Mouse (Mus musculus): Measurements from ENCODE around the gene Slc2a9. TPM values are rescaled to one million over a fixed set of nuclear protein-coding genes. Genes with fewer than 3 reads are reported as not detected.
A peak's percentile ranks its signal among the peaks of the same experiment; 100 is the strongest.

Gene Slc2a9
- total and polyA plus RNA-seq, 2 experiments from 2014 or later = 0.93 to 1.3 TPM

DNA sequence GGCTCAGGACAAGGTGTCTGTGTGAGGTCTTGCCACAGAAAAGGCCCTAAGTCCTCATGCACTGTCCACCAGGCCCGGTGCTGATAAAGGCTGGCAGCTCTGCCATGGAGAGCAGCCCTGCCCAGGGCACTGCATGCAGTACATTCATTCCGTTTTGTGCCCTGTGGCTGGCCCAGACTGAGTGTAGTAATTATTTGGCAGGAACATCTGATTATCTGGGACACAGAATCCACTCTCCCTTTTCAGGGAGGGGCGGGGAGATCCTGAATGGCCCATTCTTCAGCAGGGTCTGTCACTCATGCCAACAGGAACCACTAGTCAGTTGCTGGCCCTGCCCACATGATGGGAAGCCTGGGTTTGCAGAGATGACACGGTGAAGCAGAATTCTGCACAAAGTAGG is 29.1 kb upstream of the Slc2a9 start:
- no peaks in the 10 kb centered on the region for H3K9me3 ChIP-seq (ENCODE audit: low read length)
- no peak overlapping the region for H3K9ac ChIP-seq (replicated peaks; ENCODE audit: low read length, poor library complexity, severe bottlenecking)
- no peak overlapping the region for H3K27ac ChIP-seq (ENCODE audit: low read depth, low read length)
- no peak overlapping the region for H3K4me3 ChIP-seq (ENCODE audit: low read depth, low read length)
- peak; percentile 74 for DNase-seq (ENCODE audit: low spot score)
- peaks cover 84% of the 10 kb centered on the region for H3K36me3 ChIP-seq (ENCODE audit: insufficient read depth, low read length)
- H3K27me3 ChIP-seq (ENCODE audit: insufficient read depth, low read length) = no peaks in the 10 kb centered on the region
- no peak for TF ChIP-seq CTCF (IDR thresholded peaks at IDR 0.05)
- WGBS = 68% methylated on average over 4 of the region's 4 CpGs
- ATAC-seq (ENCODE audit: low FRiP score) = peak; percentile 75
- no peaks in the 10 kb centered on the region for H3K4me1 ChIP-seq (ENCODE audit: insufficient read depth, low read length)
- no peak overlapping the region for H3K4me2 ChIP-seq (ENCODE audit: low read depth, low read length, poor library complexity, severe bottlenecking)

DNA sequence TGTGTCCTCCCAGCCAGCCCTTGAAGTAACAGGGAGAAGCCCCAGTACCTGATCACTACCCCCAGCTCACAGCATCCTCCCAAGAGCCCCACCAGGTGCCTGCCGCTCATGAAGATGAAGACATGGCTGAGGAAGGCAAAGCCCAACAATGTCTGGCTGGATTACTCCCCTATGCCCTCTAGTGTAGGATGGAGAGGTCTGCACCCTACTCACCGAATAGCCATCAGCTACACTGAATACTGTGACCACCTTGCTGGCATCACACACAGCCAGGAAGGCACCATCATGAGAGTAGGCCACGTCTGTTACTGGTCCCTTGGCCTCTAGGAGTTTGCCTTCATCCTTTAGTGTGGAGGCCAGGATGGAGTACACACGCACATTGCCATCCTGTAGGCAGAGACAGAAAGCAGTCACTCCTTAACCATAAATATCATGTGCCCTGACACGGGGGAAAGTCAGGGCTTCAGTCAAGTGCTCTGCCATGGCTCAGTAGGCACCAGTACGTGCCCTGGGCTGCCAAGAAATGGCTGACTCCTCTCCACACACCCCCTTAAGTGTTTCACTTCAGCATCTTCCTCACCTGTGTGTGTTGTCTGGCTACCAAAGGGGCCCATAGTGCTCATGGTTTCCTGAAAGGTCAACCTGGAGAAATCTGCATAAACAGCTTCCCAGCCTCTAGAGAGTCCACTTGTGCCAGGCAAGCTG is 26.9 kb upstream of the Slc2a9 start:
- no peaks in the 10 kb centered on the region for H3K27me3 ChIP-seq (ENCODE audit: insufficient read depth, low read length)
- no peak overlapping the region for H3K4me3 ChIP-seq (ENCODE audit: low read depth, low read length)
- H3K4me2 ChIP-seq (ENCODE audit: low read depth, low read length, poor library complexity, severe bottlenecking) = no peak overlapping the region
- H3K36me3 ChIP-seq (ENCODE audit: insufficient read depth, low read length) = peaks cover 77% of the 10 kb centered on the region
- H3K9ac ChIP-seq (replicated peaks; ENCODE audit: low read length, poor library complexity, severe bottlenecking) = no peak overlapping the region
- peak; percentile 55 for ATAC-seq (ENCODE audit: low FRiP score)
- peak; percentile 88 for TF ChIP-seq CTCF (IDR thresholded peaks at IDR 0.05)
- DNase-seq (ENCODE audit: low spot score) = peak; percentile 64
- WGBS = 71% methylated on average over 6 of the region's 6 CpGs
- no peaks in the 10 kb centered on the region for H3K4me1 ChIP-seq (ENCODE audit: insufficient read depth, low read length)
- H3K27ac ChIP-seq (ENCODE audit: low read depth, low read length) = no peak overlapping the region
- no peaks in the 10 kb centered on the region for H3K9me3 ChIP-seq (ENCODE audit: low read length)

DNA sequence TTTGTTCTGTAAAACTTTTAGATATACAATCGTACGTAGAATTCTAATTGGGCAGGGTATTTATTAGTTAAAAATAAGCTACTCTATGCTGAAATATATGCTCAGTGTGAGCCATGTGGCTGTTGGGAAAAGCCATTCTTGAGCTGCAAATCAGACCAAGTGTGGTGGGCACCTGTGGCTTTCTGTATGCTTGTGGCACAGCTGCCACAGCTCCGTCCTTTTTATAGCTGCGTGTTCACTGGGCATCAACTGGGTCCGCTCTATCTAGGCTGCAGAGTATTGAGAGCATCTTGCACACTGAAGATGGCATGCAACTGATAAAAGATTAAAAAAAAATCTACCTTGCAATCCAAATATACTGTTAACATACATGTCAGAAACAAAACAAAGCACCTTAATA is 20.0 kb upstream of the Slc2a9 start:
- ATAC-seq (ENCODE audit: low FRiP score) (no peak), DNase-seq (ENCODE audit: low spot score) (no peak)
- Histone ChIP-seq H3K36me3 (ENCODE audit: insufficient read depth, low read length) (peaks cover 24% of the 10 kb centered on the region), H3K27ac (ENCODE audit: low read depth, low read length) (no peak overlapping the region), H3K9ac (replicated peaks; ENCODE audit: low read length, poor library complexity, severe bottlenecking) (no peak overlapping the region), H3K4me2 (ENCODE audit: low read depth, low read length, poor library complexity, severe bottlenecking) (no peak overlapping the region), H3K4me1 (ENCODE audit: insufficient read depth, low read length) (no peaks in the 10 kb centered on the region), H3K9me3 (ENCODE audit: low read length) (no peaks in the 10 kb centered on the region), H3K27me3 (ENCODE audit: insufficient read depth, low read length) (no peaks in the 10 kb centered on the region), H3K4me3 (ENCODE audit: low read depth, low read length) (no peak overlapping the region)
- WGBS = 96% methylated on average over 5 of the region's 5 CpGs
- no peak for TF ChIP-seq CTCF (IDR thresholded peaks at IDR 0.05)

DNA sequence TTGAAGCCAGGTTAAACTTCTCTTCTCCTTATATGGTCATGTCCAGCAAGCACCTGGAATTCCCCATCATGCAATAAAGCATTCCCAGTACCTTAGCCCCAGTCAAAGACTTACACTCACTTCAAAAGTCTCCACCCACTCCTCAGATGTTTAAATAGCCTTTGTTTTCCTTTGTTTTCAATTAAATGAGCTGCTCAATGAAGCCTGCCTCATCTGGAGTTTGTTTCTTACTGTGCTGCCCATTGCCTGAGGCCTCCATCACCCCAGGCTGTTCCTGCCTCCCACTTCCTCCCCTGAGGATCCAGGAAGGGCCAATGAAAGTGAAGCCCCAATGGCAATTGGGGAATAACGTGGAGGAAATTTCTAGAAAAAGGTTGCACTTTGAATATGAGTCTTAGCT is 17.9 kb upstream of the Slc2a9 start:
- no peak for TF ChIP-seq CTCF (IDR thresholded peaks at IDR 0.05)
- Histone ChIP-seq H3K4me1 (ENCODE audit: insufficient read depth, low read length) (no peaks in the 10 kb centered on the region), H3K9ac (replicated peaks; ENCODE audit: low read length, poor library complexity, severe bottlenecking) (no peak overlapping the region), H3K4me2 (ENCODE audit: low read depth, low read length, poor library complexity, severe bottlenecking) (no peak overlapping the region), H3K36me3 (ENCODE audit: insufficient read depth, low read length) (peaks cover 5% of the 10 kb centered on the region; the same call in 1 of the 2 replicates), H3K4me3 (ENCODE audit: low read depth, low read length) (no peak overlapping the region), H3K9me3 (ENCODE audit: low read length) (no peaks in the 10 kb centered on the region), H3K27ac (ENCODE audit: low read depth, low read length) (no peak overlapping the region), H3K27me3 (ENCODE audit: insufficient read depth, low read length) (no peaks in the 10 kb centered on the region)
- no peak for ATAC-seq (ENCODE audit: low FRiP score)
- WGBS = 39% methylated on average over 1 of the region's 1 CpGs
- no peak for DNase-seq (ENCODE audit: low spot score)

DNA sequence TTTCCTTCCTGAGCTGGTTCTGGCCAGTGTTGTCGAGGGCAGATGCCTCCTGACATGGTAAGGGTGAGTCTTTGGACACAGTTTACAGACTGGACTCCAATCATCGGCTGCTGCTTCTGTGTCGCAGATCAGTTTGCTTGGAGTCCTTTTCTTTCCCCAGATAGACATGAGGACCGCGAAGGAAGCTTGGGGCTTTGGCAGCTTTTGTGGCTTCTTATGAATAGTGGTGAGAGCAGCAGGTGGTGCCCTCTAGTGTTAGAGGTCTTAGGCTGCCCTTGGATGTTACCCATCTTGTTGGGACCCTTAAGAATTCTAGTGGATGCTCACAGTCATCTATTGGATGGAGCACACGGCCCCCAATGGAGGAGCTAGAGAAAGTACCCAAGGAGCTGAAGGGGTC is 13.3 kb upstream of the Slc2a9 start:
- TF ChIP-seq CTCF (IDR thresholded peaks at IDR 0.05) = peak; percentile 65
- Histone ChIP-seq H3K4me1 (ENCODE audit: insufficient read depth, low read length) (no peaks in the 10 kb centered on the region), H3K9ac (replicated peaks; ENCODE audit: low read length, poor library complexity, severe bottlenecking) (no peak overlapping the region), H3K4me2 (ENCODE audit: low read depth, low read length, poor library complexity, severe bottlenecking) (no peak overlapping the region), H3K4me3 (ENCODE audit: low read depth, low read length) (no peak overlapping the region), H3K36me3 (ENCODE audit: insufficient read depth, low read length) (no peaks in the 10 kb centered on the region), H3K27me3 (ENCODE audit: insufficient read depth, low read length) (no peaks in the 10 kb centered on the region), H3K9me3 (ENCODE audit: low read length) (no peaks in the 10 kb centered on the region), H3K27ac (ENCODE audit: low read depth, low read length) (no peak overlapping the region)
- peak; percentile 74 for DNase-seq (ENCODE audit: low spot score)
- 46% methylated on average over 6 of the region's 6 CpGs for WGBS
- no peak for ATAC-seq (ENCODE audit: low FRiP score)

DNA sequence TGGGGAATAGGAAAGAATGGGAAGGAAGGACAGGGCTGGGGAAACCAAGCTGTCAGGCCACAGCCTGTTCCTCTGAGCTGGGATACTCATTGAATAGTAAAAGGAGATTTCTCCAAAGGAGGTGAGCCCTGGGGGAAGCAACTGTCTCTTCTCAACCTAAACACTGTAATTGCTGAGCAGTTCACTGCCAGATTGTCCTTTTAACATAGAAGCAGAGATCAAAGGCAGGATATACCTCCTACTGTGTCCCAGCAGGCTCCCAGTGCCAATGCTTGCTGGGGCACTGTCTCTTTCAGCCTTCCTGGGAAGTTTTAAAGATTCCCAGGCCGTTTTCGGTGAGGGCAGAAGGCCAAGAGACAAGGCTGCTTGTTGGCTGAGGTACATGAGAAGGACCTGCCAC is 10.0 kb upstream of the Slc2a9 start:
- TF ChIP-seq CTCF (IDR thresholded peaks at IDR 0.05) = no peak
- no peaks in the 10 kb centered on the region for H3K9me3 ChIP-seq (ENCODE audit: low read length)
- no peak overlapping the region for H3K4me3 ChIP-seq (ENCODE audit: low read depth, low read length)
- no peaks in the 10 kb centered on the region for H3K4me1 ChIP-seq (ENCODE audit: insufficient read depth, low read length)
- ATAC-seq (ENCODE audit: low FRiP score) (no peak), DNase-seq (ENCODE audit: low spot score) (no peak)
- no peaks in the 10 kb centered on the region for H3K36me3 ChIP-seq (ENCODE audit: insufficient read depth, low read length)
- no peaks in the 10 kb centered on the region for H3K27me3 ChIP-seq (ENCODE audit: insufficient read depth, low read length)
- WGBS = 25% methylated on average over 2 of the region's 2 CpGs
- no peak overlapping the region for H3K27ac ChIP-seq (ENCODE audit: low read depth, low read length)
- H3K9ac ChIP-seq (replicated peaks; ENCODE audit: low read length, poor library complexity, severe bottlenecking) = no peak overlapping the region
- H3K4me2 ChIP-seq (ENCODE audit: low read depth, low read length, poor library complexity, severe bottlenecking) = no peak overlapping the region
